Mouse (Mus musculus): Measurements from ENCODE around the gene Uqcrfs1. TPM values are rescaled to one million over a fixed set of nuclear protein-coding genes. Genes with fewer than 3 reads are reported as not detected.

The Uqcrfs1 gene
- polyA plus RNA-seq, 1 experiment from 2014 or later: 277 TPM

- peaks cover 23% of the 10 kb centered on the region for H3K27me3 ChIP-seq
- POLR2A ChIA-PET: no interaction called here
- DNase-seq (ENCODE audit: low read depth, low spot score): no peak
- no peak for ATAC-seq
- CTCF ChIA-PET: no interaction called here
- in situ Hi-C loops (cut with MboI; ENCODE audit: low pct_unique_long_range_greater_than_20kb): no loop called here
- TF ChIP-seq CTCF (IDR thresholded peaks at IDR 0.05): no peak
Measured at GRCm38 (mm10) chr13:30507651-30508050, 37.5 kb downstream of the Uqcrfs1 start.

DNA sequence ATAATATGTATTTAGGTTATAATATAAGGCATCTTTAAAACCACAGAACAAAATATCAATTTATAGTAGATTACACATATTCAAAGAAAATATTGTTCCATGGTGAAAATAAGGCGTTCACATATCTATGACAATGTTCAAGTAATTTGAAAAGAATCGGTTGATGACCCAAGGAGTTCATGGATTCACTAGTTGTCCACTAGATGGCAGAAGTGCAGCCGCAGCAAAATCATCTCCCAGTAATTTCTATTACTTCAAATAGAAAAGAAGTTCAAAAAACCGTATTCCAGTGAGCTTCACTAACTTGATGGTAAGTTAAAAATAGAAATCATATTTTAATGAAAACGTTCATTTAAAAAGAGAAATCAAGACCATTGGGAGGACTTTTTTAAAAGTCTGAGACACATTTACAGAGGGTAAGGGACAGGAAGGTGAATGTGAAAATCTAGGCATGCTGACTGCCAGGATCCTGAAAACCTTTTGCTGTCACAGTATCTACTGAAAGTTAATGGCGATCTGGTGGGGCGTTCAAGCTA lies 43.2 kb downstream of the Uqcrfs1 start:
- in situ Hi-C loops (cut with MboI; ENCODE audit: low pct_unique_long_range_greater_than_20kb): no loop called here
- ChIA-PET POLR2A (no interaction called here), CTCF (interaction anchor here (0.8 to 1.5 kb wide), 9 partner anchors 10 to 230 kb away, joined by 3 to 5 read pairs (median 3); no protein-coding TSS in a partner anchor)
- H3K27me3 ChIP-seq: peaks cover 6% of the 10 kb centered on the region
- TF ChIP-seq CTCF (IDR thresholded peaks at IDR 0.05): peak; percentile 69
- ATAC-seq (no peak), DNase-seq (ENCODE audit: low read depth, low spot score) (no peak)

Other genes starting within 250 kb of the Uqcrfs1 start
- not detected for gene Agtr1a, start 208.9 kb downstream of the Uqcrfs1 start, polyA plus RNA-seq (2021)
- 19.7 TPM for gene Dusp22, start 114.6 kb upstream of the Uqcrfs1 start, polyA plus RNA-seq (2021)
- 0.15 TPM for gene Irf4, start 203.9 kb upstream of the Uqcrfs1 start, polyA plus RNA-seq (2021)

Data from Patski (cell line).